Mouse (Mus musculus): ENCODE data around the gene Tmco5.

GRCm38 (mm10) chr2:116937166-116937565 lies 58.7 kb downstream of the Tmco5 start:
- TF ChIP-seq CTCF (IDR thresholded peaks at IDR 0.05) = no peak
- TF ChIP-seq EP300 (IDR thresholded peaks at IDR 0.05) = no peak
